Mouse (Mus musculus) neural tube, embryonic 12.5 days (tissue): Measurements from ENCODE around the gene Edc4. TPM values are rescaled to one million over a fixed set of nuclear protein-coding genes. Genes with fewer than 3 reads are reported as not detected.
A peak's percentile ranks its signal among the peaks of the same experiment; 100 is the strongest.

Source experiments
- ATAC-seq: fragments of 200-750 bp; cut with Nextera tagmentation; 2 replicates; pipeline ENCODE4 v1.8.0; 2017; ENCODE audit warnings: low read depth, mild to moderate bottlenecking, moderate TSS enrichment, moderate library complexity; ENCODE audit not compliant: low FRiP score
- H3K27ac ChIP-seq: fragments of 300-500 bp; sonication (generic); 2 replicates; pipeline ENCODE4 v1.5.1; 2016
- H3K27me3 ChIP-seq: fragments of 300-500 bp; sonication (generic); replicated peaks from 2 replicates; pipeline ENCODE4 v1.6.1; 2016; ENCODE audit warnings: mild to moderate bottlenecking
- H3K36me3 ChIP-seq: fragments of 300-500 bp; sonication (generic); 2 replicates; pipeline ENCODE4 v1.6.1; 2016; ENCODE audit warnings: mild to moderate bottlenecking
- H3K4me1 ChIP-seq: fragments of 300-500 bp; sonication (generic); 2 replicates; pipeline ENCODE4 v1.6.1; 2016
- H3K4me2 ChIP-seq: fragments of 300-500 bp; sonication (generic); replicated peaks from 2 replicates; pipeline ENCODE4 v1.6.1; 2016; ENCODE audit warnings: mild to moderate bottlenecking
- H3K4me3 ChIP-seq: fragments of 300-500 bp; sonication (generic); 2 replicates; pipeline ENCODE4 v1.5.1; 2016
- H3K9ac ChIP-seq: fragments of 300-500 bp; sonication (generic); 2 replicates; pipeline ENCODE4 v1.6.1; 2016; ENCODE audit warnings: mild to moderate bottlenecking
- H3K9me3 ChIP-seq: fragments of 300-500 bp; sonication (generic); 2 replicates; pipeline ENCODE4 v1.6.1; 2016; ENCODE audit warnings: mild to moderate bottlenecking
- WGBS: fragments of 180-500 bp; shearing (Covaris S2); methylation state at CpG from one replicate; pipeline ENCODE4 v1.1.7; 2016; 5-methylcytosine and 5-hydroxymethylcytosine counted together
- polyA plus RNA-seq: library from polyadenylated mRNA; unstranded; fragments of >200 nt; fragmentation: Nextera tagmentation; extraction: Ambion mirVana; gene quantifications from 2 replicates; pipeline ENCODE4 v1.2.1, GENCODE M21; 2016

Edc4 gene
- polyA plus RNA-seq, 1 experiment from 2014 or later = 62.0 TPM

GRCm38 (mm10) chr8:105892432-105892831 lies 11.8 kb downstream of the Edc4 start:
- Histone ChIP-seq H3K4me1 (peaks cover 7% of the 10 kb centered on the region), H3K27me3 (no peaks in the 10 kb centered on the region), H3K4me3 (no peak overlapping the region), H3K36me3 (peaks cover 64% of the 10 kb centered on the region), H3K4me2 (no peak overlapping the region), H3K9me3 (no peaks in the 10 kb centered on the region), H3K9ac (no peak overlapping the region), H3K27ac (no peak overlapping the region)
- 89% methylated on average over 6 of the region's 6 CpGs for WGBS
- ATAC-seq = no peak

DNA sequence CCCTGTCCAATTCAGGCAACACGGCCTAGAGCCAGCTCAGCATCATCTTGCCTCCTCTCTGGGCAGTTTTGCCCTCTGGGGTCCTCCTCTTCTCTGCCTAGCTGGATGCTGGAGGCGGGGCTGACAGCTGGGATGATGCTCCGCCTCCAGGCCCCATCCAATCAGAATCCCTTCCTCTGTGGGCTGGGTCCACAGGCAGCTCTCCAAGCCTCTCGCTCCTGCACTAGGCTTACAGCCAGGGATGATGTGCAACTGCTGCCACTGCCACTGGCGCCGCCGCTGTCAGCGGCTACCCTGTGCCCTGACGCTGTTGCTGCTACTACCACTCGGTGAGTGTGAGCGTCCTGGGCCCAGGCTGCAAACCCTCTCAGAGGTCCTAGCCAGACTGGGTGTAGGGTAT lies 12.7 kb downstream of the Edc4 start, which contains the start of gene Nrn1l:
Gene Nrn1l (plus strand): TSS at position 229 of the 400 bp plus-strand sequence.
- 8% methylated on average over 11 of the region's 11 CpGs for WGBS
- peak within 1 kb of the TSS; percentile 22; the same call in 1 of the 2 replicates for H3K9ac ChIP-seq

GRCm38 (mm10) chr8:105897801-105898480 lies 17.3 kb downstream of the Edc4 start:
- ATAC-seq = no peak
- Histone ChIP-seq H3K4me1 (peaks cover 14% of the 10 kb centered on the region), H3K27ac (no peak overlapping the region), H3K9ac (no peak overlapping the region), H3K9me3 (no peaks in the 10 kb centered on the region), H3K27me3 (no peaks in the 10 kb centered on the region), H3K4me2 (no peak overlapping the region), H3K36me3 (peaks cover 10% of the 10 kb centered on the region; the same call in 1 of the 2 replicates), H3K4me3 (no peak overlapping the region)
- WGBS = 85% methylated on average over 9 of the region's 9 CpGs

More for the DNA sequence above, 12.7 kb downstream of the Edc4 start, which contains the start of gene Nrn1l:
- no peaks in the 10 kb centered on the region for H3K9me3 ChIP-seq
- no peaks in the 10 kb centered on the region for H3K27me3 ChIP-seq
- H3K27ac ChIP-seq = no peak within 1 kb of the TSS
- peaks cover 55% of the 10 kb centered on the region for H3K36me3 ChIP-seq
- H3K4me3 ChIP-seq = 0 out of 2 replicates have a peak within 1 kb of the TSS, but pooled peaks have one; percentile 11
- ATAC-seq = peak; percentile 92
- peaks cover 7% of the 10 kb centered on the region for H3K4me1 ChIP-seq
- peak within 1 kb of the TSS; percentile 50 for H3K4me2 ChIP-seq

DNA sequence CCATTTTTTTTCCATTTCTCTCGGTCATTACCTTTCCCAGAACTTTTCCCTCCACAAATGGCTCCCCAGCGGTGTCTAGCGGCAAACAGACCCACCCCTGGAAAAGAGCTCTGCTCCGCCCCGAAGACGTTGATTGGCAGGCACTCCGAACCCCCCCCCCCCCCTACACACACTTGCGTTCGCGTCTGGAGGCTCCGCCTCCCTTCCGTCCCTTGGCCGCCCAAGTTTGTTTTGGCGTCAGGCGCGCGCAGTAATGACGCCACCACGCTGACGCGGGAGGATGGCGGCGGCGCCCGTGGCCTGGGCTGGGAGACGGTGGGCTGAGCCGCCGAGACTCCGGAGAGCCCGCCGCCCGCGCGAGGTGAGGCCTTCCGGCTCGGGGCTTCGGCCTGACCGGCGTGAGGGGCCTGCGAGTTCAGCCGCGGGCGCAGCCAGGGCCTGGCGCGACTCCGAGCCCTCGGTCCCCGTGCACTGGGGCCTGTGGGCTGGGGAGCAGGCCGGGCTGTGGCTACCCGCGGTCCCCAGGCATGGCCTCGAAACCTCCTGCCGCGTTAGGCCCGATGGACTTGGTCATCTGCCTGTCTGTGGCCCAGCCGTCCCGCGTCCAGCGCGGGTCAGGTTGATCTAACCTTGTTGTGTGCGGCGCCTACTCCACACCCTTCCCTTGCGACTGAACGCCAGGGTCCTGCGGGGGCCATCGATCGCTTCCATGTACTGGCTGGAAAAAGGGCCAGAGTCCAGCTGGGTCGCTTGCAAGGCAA lies 19.7 kb downstream of the Edc4 start, which contains the start of gene Pskh1:
Gene Pskh1 (plus strand): TSS at position 262 of the 761 bp plus-strand sequence.
- under 1% methylated on average over 68 of the region's 68 CpGs for WGBS

GRCm38 (mm10) chr8:105900941-105901616 lies 20.4 kb downstream of the Edc4 start:
- Histone ChIP-seq H3K27ac (peak overlapping the region; percentile 64; the same call in 1 of the 2 replicates), H3K4me1 (peaks cover 7% of the 10 kb centered on the region), H3K27me3 (no peaks in the 10 kb centered on the region), H3K4me3 (peak overlapping the region; percentile 96), H3K9me3 (no peaks in the 10 kb centered on the region), H3K4me2 (peak overlapping the region; percentile 93), H3K36me3 (no peaks in the 10 kb centered on the region), H3K9ac (peak overlapping the region; percentile 96)
- ATAC-seq = no peak
- 40% methylated on average over 16 of the region's 16 CpGs for WGBS

More for the DNA sequence above, 19.7 kb downstream of the Edc4 start, which contains the start of gene Pskh1:
- Histone ChIP-seq H3K27ac (peak within 1 kb of the TSS; percentile 64; the same call in 1 of the 2 replicates), H3K4me2 (peak within 1 kb of the TSS; percentile 93), H3K36me3 (no peaks in the 10 kb centered on the region), H3K9me3 (no peaks in the 10 kb centered on the region), H3K27me3 (no peaks in the 10 kb centered on the region), H3K4me3 (peak within 1 kb of the TSS; percentile 96), H3K4me1 (peaks cover 7% of the 10 kb centered on the region), H3K9ac (peak within 1 kb of the TSS; percentile 96)
- ATAC-seq = peak; percentile 97

DNA sequence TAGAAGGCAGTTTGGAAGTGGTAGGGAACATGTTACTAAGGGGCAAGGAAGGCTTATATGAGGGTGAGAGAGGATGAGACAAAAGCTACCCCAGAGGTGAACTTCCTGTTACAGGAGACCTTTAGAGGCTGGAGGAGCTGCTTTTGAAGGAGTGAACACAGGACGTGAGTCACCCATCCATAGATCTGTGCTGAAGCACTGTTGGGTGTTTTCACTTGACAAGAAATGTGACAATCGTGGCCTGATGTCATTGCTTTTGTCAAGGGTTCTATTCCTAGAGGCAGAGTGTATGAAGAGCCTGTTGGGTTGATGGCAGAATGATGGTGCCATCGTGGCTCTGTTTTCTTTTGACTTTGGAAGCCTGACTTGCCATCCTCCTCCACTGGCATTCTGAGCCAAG lies 38.7 kb downstream of the Edc4 start:
- Histone ChIP-seq H3K4me3 (no peak overlapping the region), H3K9ac (no peak overlapping the region), H3K36me3 (peaks cover 17% of the 10 kb centered on the region; the same call in 1 of the 2 replicates), H3K27ac (no peak overlapping the region), H3K4me1 (no peaks in the 10 kb centered on the region), H3K4me2 (no peak overlapping the region), H3K9me3 (no peaks in the 10 kb centered on the region), H3K27me3 (no peaks in the 10 kb centered on the region)
- ATAC-seq = no peak
- WGBS = 91% methylated on average over 3 of the region's 3 CpGs

DNA sequence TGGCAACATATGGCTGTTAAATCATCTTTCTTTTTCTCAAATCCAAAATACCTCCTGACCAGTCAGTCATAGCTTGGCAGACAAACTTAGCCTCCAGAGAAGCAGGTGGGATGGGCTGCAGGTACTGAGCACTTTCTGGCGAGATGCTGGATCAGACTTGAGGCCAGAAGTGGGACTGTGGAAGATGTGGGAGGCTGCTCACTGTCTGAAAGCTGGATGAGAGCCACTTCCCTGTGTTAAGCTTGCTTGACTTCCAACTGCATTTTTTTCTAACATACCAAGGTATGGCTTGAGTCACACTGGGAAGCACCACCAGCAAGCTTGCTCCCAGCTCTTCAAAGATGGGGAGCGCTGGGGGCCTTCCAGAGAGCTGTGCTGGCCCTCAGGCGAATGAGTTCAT lies 44.4 kb downstream of the Edc4 start:
- Histone ChIP-seq H3K36me3 (peaks cover 9% of the 10 kb centered on the region; the same call in 1 of the 2 replicates), H3K9me3 (no peaks in the 10 kb centered on the region), H3K4me1 (no peaks in the 10 kb centered on the region), H3K27ac (no peak overlapping the region), H3K4me2 (no peak overlapping the region), H3K4me3 (no peak overlapping the region), H3K9ac (no peak overlapping the region), H3K27me3 (no peaks in the 10 kb centered on the region)
- WGBS = 74% methylated on average over 3 of the region's 3 CpGs
- ATAC-seq = no peak

DNA sequence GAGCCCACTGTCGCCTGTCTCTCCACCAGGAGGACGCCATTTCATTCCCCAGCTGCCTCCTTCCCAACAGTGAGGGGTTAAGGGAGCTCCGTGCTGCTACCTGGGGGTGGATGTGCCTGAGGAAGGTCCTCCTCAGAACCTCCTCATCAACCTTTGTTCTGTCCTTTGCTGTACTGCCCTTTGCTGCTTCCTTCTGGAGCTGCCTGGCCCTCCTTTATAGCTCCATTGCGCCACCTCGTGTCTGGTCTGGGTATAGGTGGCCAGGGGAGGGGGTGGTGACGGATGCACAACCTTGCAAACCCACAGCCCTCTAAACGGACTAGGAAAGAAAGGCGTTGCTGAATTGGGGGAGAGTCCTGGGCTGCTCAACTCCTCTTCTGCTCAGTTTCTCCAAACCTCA lies 49.9 kb downstream of the Edc4 start:
- H3K9ac ChIP-seq = 0 out of 2 replicates have a peak overlapping the region, but pooled peaks have one; percentile 33
- H3K9me3 ChIP-seq = no peaks in the 10 kb centered on the region
- H3K4me3 ChIP-seq = no peak overlapping the region
- H3K4me2 ChIP-seq = no peak overlapping the region
- H3K36me3 ChIP-seq = peaks cover 10% of the 10 kb centered on the region; the same call in 1 of the 2 replicates
- 14% methylated on average over 8 of the region's 8 CpGs for WGBS
- H3K27me3 ChIP-seq = no peaks in the 10 kb centered on the region
- H3K4me1 ChIP-seq = peaks cover 5% of the 10 kb centered on the region; the same call in 1 of the 2 replicates
- peak; percentile 67 for ATAC-seq
- H3K27ac ChIP-seq = no peak overlapping the region

DNA sequence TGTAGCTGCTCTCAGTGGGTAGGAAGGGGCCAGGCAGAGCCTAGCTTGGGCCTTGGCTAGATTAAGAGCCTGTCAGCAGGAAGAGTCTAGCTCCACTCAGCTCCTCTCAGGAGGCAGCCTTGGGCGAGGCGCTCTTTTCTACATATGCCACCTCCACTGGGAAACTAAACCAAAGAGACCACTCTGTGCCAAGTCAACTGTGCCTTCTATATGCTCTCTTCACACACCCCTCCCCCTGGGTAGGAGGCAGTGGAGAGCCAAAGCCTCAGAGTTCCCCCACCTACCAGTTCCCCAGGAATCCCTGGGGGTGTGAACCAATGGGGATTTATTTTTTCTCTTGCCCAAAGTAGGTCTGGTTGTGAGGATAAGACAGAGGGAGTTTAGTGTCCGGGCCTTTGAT lies 50.6 kb downstream of the Edc4 start:
- Histone ChIP-seq H3K4me1 (peaks cover 12% of the 10 kb centered on the region), H3K9ac (no peak overlapping the region), H3K36me3 (peaks cover 10% of the 10 kb centered on the region; the same call in 1 of the 2 replicates), H3K9me3 (no peaks in the 10 kb centered on the region), H3K27ac (no peak overlapping the region), H3K27me3 (no peaks in the 10 kb centered on the region), H3K4me2 (no peak overlapping the region), H3K4me3 (no peak overlapping the region)
- 91% methylated on average over 3 of the region's 3 CpGs for whole genome bisulfite sequencing
- no peak for ATAC-seq

DNA sequence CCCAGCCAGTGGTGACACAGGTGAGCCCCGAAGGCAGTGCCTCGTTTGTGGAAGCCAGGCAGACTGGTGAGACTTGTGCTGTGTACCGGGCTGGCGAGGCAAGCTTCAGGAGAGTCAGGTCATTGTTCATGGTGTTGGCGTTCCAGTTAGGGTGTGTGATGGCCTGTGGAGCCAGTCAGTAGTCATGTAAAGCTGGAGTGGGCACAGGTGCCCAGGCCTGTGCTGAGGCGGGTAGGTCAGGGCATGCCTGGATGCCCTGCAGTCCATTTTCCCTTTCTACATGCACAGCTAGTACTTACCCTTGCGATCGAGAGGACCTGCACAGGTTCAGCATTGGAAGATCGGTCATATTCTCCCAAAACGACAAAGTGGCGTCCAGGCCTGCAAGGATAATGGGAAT lies 51.8 kb downstream of the Edc4 start:
- peaks cover 10% of the 10 kb centered on the region; the same call in 1 of the 2 replicates for H3K36me3 ChIP-seq
- no peak overlapping the region for H3K4me2 ChIP-seq
- H3K4me1 ChIP-seq = peaks cover 17% of the 10 kb centered on the region
- no peak for ATAC-seq
- H3K9me3 ChIP-seq = no peaks in the 10 kb centered on the region
- no peak overlapping the region for H3K27ac ChIP-seq
- 91% methylated on average over 11 of the region's 11 CpGs for WGBS
- H3K9ac ChIP-seq = no peak overlapping the region
- no peak overlapping the region for H3K4me3 ChIP-seq
- no peaks in the 10 kb centered on the region for H3K27me3 ChIP-seq

DNA sequence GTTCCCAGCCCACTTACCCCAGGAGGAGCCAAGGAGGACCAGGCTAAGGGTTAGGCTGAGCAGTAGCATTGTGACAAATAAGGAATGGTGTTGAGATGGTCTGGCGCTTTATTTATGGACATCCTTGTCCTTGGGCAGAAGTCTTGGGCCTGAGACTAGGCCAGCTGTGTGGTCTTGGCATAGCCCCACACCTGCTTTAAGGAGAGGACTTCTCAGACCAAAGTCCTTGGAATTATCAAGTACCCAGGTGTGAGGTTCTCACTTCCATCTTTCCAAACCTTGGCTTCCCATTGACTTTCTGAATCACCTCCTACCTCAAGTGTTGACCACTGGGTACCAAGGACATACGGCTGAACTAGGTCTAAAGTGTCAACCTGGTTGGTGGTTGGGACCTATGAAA lies 53.1 kb downstream of the Edc4 start, which contains the start of gene Ctrl:
Gene Ctrl (minus strand): TSS at position 101 of the 400 bp plus-strand sequence.
- Histone ChIP-seq H3K9ac (no peak within 1 kb of the TSS), H3K27ac (no peak within 1 kb of the TSS), H3K4me3 (no peak within 1 kb of the TSS), H3K9me3 (no peaks in the 10 kb centered on the region), H3K4me2 (no peak within 1 kb of the TSS), H3K4me1 (peaks cover 23% of the 10 kb centered on the region), H3K36me3 (peaks cover 10% of the 10 kb centered on the region; the same call in 1 of the 2 replicates), H3K27me3 (no peaks in the 10 kb centered on the region)
- WGBS = 95% methylated on average over 2 of the region's 2 CpGs
- no peak for ATAC-seq
